ENCODE assay signal across 12 mouse cellular contexts in the genomic region with DNA sequence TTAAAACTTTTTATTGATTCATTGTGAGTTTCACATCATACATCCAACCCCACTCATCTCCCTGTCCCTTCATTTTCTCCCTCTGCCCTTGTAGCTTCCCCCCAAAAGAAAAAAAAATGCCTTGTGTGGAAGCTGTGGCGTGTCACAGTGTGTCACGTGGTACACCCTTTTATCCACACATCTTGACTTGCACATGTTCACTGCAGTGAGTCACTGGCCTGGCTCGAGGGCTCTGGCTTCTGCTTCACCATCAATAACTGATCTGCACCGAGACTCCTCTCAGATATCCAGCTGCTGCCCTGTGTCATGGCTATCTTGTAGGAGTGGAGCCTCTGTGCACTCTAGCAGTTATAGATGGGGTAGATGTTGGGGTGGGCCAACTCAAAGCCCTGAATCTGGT. TPM values are rescaled to one million over a fixed set of nuclear protein-coding genes. Genes with fewer than 3 reads are reported as not detected.
DNase-seq lines count a peak whose midpoint lies in the region; ATAC-seq and TF ChIP-seq lines count a peak whose summit lies in the region.
"Had no signal": no experiment of that assay in that cellular context is flagged by ENCODE, and none has a peak within 500 bp of the region (broad histone marks: within the 10 kb centered on the region; RNA-seq: fewer than 3 reads in every experiment).

No protein-coding gene starts in this region.

- no peak overlapping the region for H3K4me3 ChIP-seq in liver, embryonic 13.5 days (replicated peaks)
- H3K4me3 ChIP-seq in intestine, postnatal 0 days (ENCODE audit: low read depth, low read length), result no peak overlapping the region
- no peak overlapping the region for H3K4me3 ChIP-seq in small intestine, adult 2 months (ENCODE audit: low read depth, low read length)
- H3K4me3 ChIP-seq: gastrocnemius, adult 2 months; heart, embryonic 10.5 days; midbrain, embryonic 13.5 days had no signal

- no peak for DNase-seq in liver, embryonic 13.5 days
- no peak for DNase-seq in liver
- peak; percentile 84 for DNase-seq in NIH3T3 (ENCODE audit: low read depth)
- no peak for DNase-seq in spleen, postnatal 4 days (ENCODE audit: low spot score in 2 of 2)
- DNase-seq in gastrocnemius, postnatal 25 days, result no peak
- DNase-seq: gastrocnemius, adult 2 months; lung, adult 2 months had no signal

- H3K9me3 ChIP-seq in liver, embryonic 13.5 days (replicated peaks), result no peaks in the 10 kb centered on the region
- H3K9me3 ChIP-seq in intestine, postnatal 0 days (ENCODE audit: control insufficient read depth), result no peaks in the 10 kb centered on the region
- H3K9me3 ChIP-seq: heart, embryonic 10.5 days; midbrain, embryonic 13.5 days had no signal

- TF ChIP-seq POLR2A in small intestine, adult 2 months (IDR thresholded peaks at IDR 0.05; ENCODE audit: low read depth, low read length), result no peak

- H3K27me3 ChIP-seq in liver, embryonic 13.5 days, result no peaks in the 10 kb centered on the region
- H3K27me3 ChIP-seq in intestine, postnatal 0 days (replicated peaks; ENCODE audit: control insufficient read depth, insufficient read depth, low read length), result no peaks in the 10 kb centered on the region
- H3K27me3 ChIP-seq in small intestine, adult 2 months (ENCODE audit: control insufficient read depth, insufficient read depth, low read length), result no peaks in the 10 kb centered on the region
- H3K27me3 ChIP-seq: midbrain, embryonic 13.5 days had no signal

- WGBS in liver, embryonic 13.5 days (ENCODE audit: insufficient replicate concordance), result 31% methylated on average over 4 of the region's 4 CpGs
- 52% methylated on average over 4 of the region's 4 CpGs for WGBS in intestine, postnatal 0 days
- WGBS in small intestine, adult 2 months, result 59% methylated on average over 4 of the region's 4 CpGs

- H3K4me1 ChIP-seq in liver, embryonic 13.5 days (replicated peaks), result peaks cover 38% of the 10 kb centered on the region
- peaks cover 2% of the 10 kb centered on the region; the same call in 1 of the 2 replicates for H3K4me1 ChIP-seq in intestine, postnatal 0 days (replicated peaks; ENCODE audit: control insufficient read depth, insufficient read depth, low read length)
- peaks cover 23% of the 10 kb centered on the region for H3K4me1 ChIP-seq in small intestine, adult 2 months (ENCODE audit: control insufficient read depth, insufficient read depth, insufficient read length, low read length)
- H3K4me1 ChIP-seq: midbrain, embryonic 13.5 days had no signal

- peak; percentile 27; the same call in 1 of the 2 replicates for ATAC-seq in liver, embryonic 13.5 days (ENCODE audit: low read depth)
- peak; percentile 48; the same call in 1 of the 2 replicates for ATAC-seq in intestine, postnatal 0 days
- ATAC-seq: forebrain, embryonic 14.5 days had no signal

- no peak overlapping the region for H3K27ac ChIP-seq in liver, embryonic 13.5 days
- H3K27ac ChIP-seq in intestine, postnatal 0 days (ENCODE audit: low read depth, low read length), result no peak overlapping the region
- peak overlapping the region; percentile 16; the same call in 1 of the 2 replicates for H3K27ac ChIP-seq in small intestine, adult 2 months (ENCODE audit: insufficient read depth, low read depth, low read length)
- H3K27ac ChIP-seq: midbrain, embryonic 13.5 days had no signal

- no peaks in the 10 kb centered on the region for H3K36me3 ChIP-seq in liver, embryonic 13.5 days
- H3K36me3 ChIP-seq in intestine, postnatal 0 days (ENCODE audit: control insufficient read depth, insufficient read depth), result no peaks in the 10 kb centered on the region; the same call in 1 of the 2 replicates
- H3K36me3 ChIP-seq in small intestine, adult 2 months (ENCODE audit: control insufficient read depth, insufficient read depth, low read length), result no peaks in the 10 kb centered on the region; the same call in 1 of the 2 replicates
- H3K36me3 ChIP-seq: heart, embryonic 10.5 days; midbrain, embryonic 13.5 days had no signal

- no peak overlapping the region for H3K9ac ChIP-seq in liver, embryonic 13.5 days
- no peak overlapping the region for H3K9ac ChIP-seq in intestine, postnatal 0 days (ENCODE audit: low read depth, low read length)
- H3K9ac ChIP-seq: midbrain, embryonic 13.5 days had no signal

- no peak overlapping the region for H3K4me2 ChIP-seq in liver, embryonic 13.5 days
- no peak overlapping the region for H3K4me2 ChIP-seq in intestine, postnatal 0 days (replicated peaks; ENCODE audit: low read depth)
- H3K4me2 ChIP-seq: midbrain, embryonic 13.5 days had no signal

- no peak for TF ChIP-seq CTCF in intestine, postnatal 0 days (IDR thresholded peaks at IDR 0.05; ENCODE audit: low read depth)
- no peak for TF ChIP-seq CTCF in small intestine, adult 2 months (IDR thresholded peaks at IDR 0.05; ENCODE audit: extremely low read depth, insufficient read length, insufficient replicate concordance, low read depth, low read length)

RNA-seq across cellular contexts. Expression of a gene that starts 12.4 kb away (rescaled TPM):
- 3.7 and 4.2 TPM in 2 replicates for polyA plus RNA-seq in liver, embryonic 13.5 days (2015; fragmentation: Nextera tagmentation; extraction: Ambion mirVana)
- 12.6 and 15.0 TPM in 2 replicates for polyA plus RNA-seq in intestine, postnatal 0 days (2015; fragmentation: Nextera tagmentation; extraction: Ambion mirVana)
- 15.5 and 20.0 TPM in 2 replicates for polyA plus RNA-seq in small intestine, adult 2 months (2012; rRNA removed)
- total RNA-seq in gastrocnemius, postnatal 25 days (2021), result 10 to 100 TPM; 20.2 to 21.8 TPM

RNA-seq across cellular contexts. Expression of a gene that starts 41.5 kb away (rescaled TPM):
- 34.5 and 47.4 TPM in 2 replicates for polyA plus RNA-seq in liver, embryonic 13.5 days (2015; fragmentation: Nextera tagmentation; extraction: Ambion mirVana)
- 8.4 and 9.1 TPM in 2 replicates for polyA plus RNA-seq in intestine, postnatal 0 days (2015; fragmentation: Nextera tagmentation; extraction: Ambion mirVana)
- polyA plus RNA-seq in small intestine, adult 2 months (2012; rRNA removed), result 0.60 and 1.4 TPM in 2 replicates
- total RNA-seq in gastrocnemius, postnatal 25 days (2021), result under 1 TPM; 0.88 to 0.95 TPM
